Mouse (Mus musculus) liver, embryonic 16.5 days (tissue): Measurements from ENCODE around the gene Sptbn4. TPM values are rescaled to one million over a fixed set of nuclear protein-coding genes. Genes with fewer than 3 reads are reported as not detected.

Experiments used
- ATAC-seq: fragments of 200-750 bp; cut with Nextera tagmentation; 2 replicates; pipeline ENCODE4 v1.8.0; 2017; ENCODE audit warnings: low read depth, mild to moderate bottlenecking, moderate number of reproducible peaks, moderate library complexity
- H3K27ac ChIP-seq: fragments of 300-500 bp; sonication (generic); 2 replicates; pipeline ENCODE4 v1.5.1; 2014; ENCODE audit warnings: mild to moderate bottlenecking, low read length
- H3K27me3 ChIP-seq: fragments of 300-500 bp; sonication (generic); 2 replicates; pipeline ENCODE4 v1.6.1; 2014; ENCODE audit warnings: low read depth, low read length, mixed read lengths; ENCODE audit not compliant: control insufficient read depth, insufficient read depth
- H3K36me3 ChIP-seq: fragments of 300-500 bp; sonication (generic); 2 replicates; pipeline ENCODE4 v1.6.1; 2014; ENCODE audit warnings: mild to moderate bottlenecking; ENCODE audit not compliant: control insufficient read depth, insufficient read depth
- H3K4me1 ChIP-seq: fragments of 300-500 bp; sonication (generic); 2 replicates; pipeline ENCODE4 v1.6.1; 2014; ENCODE audit warnings: low read depth, low read length, mixed read lengths; ENCODE audit not compliant: control insufficient read depth
- H3K4me2 ChIP-seq: fragments of 300-500 bp; sonication (generic); 2 replicates; pipeline ENCODE4 v1.6.1; 2014; ENCODE audit warnings: low read depth, low read length, mixed read lengths
- H3K4me3 ChIP-seq: fragments of 300-500 bp; sonication (generic); 2 replicates; pipeline ENCODE4 v1.5.1; 2014; ENCODE audit warnings: low read depth, mild to moderate bottlenecking, low read length
- H3K9ac ChIP-seq: fragments of 300-500 bp; sonication (generic); 2 replicates; pipeline ENCODE4 v1.6.1; 2014; ENCODE audit warnings: low read depth, low read length
- H3K9me3 ChIP-seq: fragments of 300-500 bp; sonication (generic); replicated peaks from 2 replicates; pipeline ENCODE4 v1.6.1; 2016; ENCODE audit warnings: low read length; ENCODE audit not compliant: control insufficient read depth
- WGBS: fragments of 180-500 bp; shearing (Covaris S2); extraction: QIAGEN DNeasy Blood & Tissue Kit; methylation state at CpG from one replicate; pipeline ENCODE4 v1.1.7; 2014; ENCODE audit not compliant: insufficient replicate concordance; 5-methylcytosine and 5-hydroxymethylcytosine counted together
- polyA plus RNA-seq: library from polyadenylated mRNA; unstranded; fragments of >200 nt; fragmentation: Nextera tagmentation; extraction: Ambion mirVana; gene quantifications from 2 replicates; pipeline ENCODE4 v1.2.1, GENCODE M21; 2015

Gene Sptbn4
- polyA plus RNA-seq, 1 experiment from 2014 or later = 0.02 TPM

GRCm38 (mm10) chr7:27357595-27357978, 89.9 kb downstream of the Sptbn4 start:
- peak overlapping the region; percentile 69 for H3K27ac ChIP-seq
- 3% methylated on average over 3 of the region's 3 CpGs for WGBS
- no peak overlapping the region for H3K9ac ChIP-seq
- H3K4me2 ChIP-seq = peak overlapping the region; percentile 10; the same call in 1 of the 2 replicates
- H3K4me1 ChIP-seq = peaks cover 33% of the 10 kb centered on the region
- H3K4me3 ChIP-seq = peak overlapping the region; percentile 76; the same call in 1 of the 2 replicates
- H3K27me3 ChIP-seq = peaks cover 23% of the 10 kb centered on the region
- no peak for ATAC-seq
- H3K9me3 ChIP-seq = no peaks in the 10 kb centered on the region
- H3K36me3 ChIP-seq = no peaks in the 10 kb centered on the region

- peaks cover 33% of the 10 kb centered on the region for H3K4me1 ChIP-seq
- 3% methylated on average over 27 of the region's 27 CpGs for WGBS
Measured at GRCm38 (mm10) chr7:27356861-27357594, 90.5 kb downstream of the Sptbn4 start, which contains the start of gene Gm20479. Gene Gm20479 (minus strand): TSS chr7:27357419.

GRCm38 (mm10) chr7:27356248-27356647, 91.2 kb downstream of the Sptbn4 start:
- no peaks in the 10 kb centered on the region for H3K9me3 ChIP-seq
- no peaks in the 10 kb centered on the region for H3K36me3 ChIP-seq
- H3K4me3 ChIP-seq = peak overlapping the region; percentile 76
- peak overlapping the region; percentile 85 for H3K4me2 ChIP-seq
- peak overlapping the region; percentile 58 for H3K9ac ChIP-seq
- H3K27me3 ChIP-seq = peaks cover 14% of the 10 kb centered on the region
- WGBS = 1% methylated on average over 16 of the region's 16 CpGs
- ATAC-seq = peak; percentile 5; the same call in 1 of the 2 replicates
- H3K27ac ChIP-seq = peak overlapping the region; percentile 69
- peaks cover 27% of the 10 kb centered on the region for H3K4me1 ChIP-seq

More at GRCm38 (mm10) chr7:27356861-27357594, 90.5 kb downstream of the Sptbn4 start, which contains the start of gene Gm20479:
- Histone ChIP-seq H3K4me2 (peak within 1 kb of the TSS; percentile 85), H3K9me3 (no peaks in the 10 kb centered on the region), H3K36me3 (no peaks in the 10 kb centered on the region), H3K27ac (peak within 1 kb of the TSS; percentile 69), H3K9ac (peak within 1 kb of the TSS; percentile 58), H3K4me3 (peak within 1 kb of the TSS; percentile 76), H3K27me3 (peaks cover 19% of the 10 kb centered on the region)
- no peak for ATAC-seq

- peak within 1 kb of the TSS; percentile 76 for H3K4me3 ChIP-seq
- peak; percentile 95 for ATAC-seq
- H3K4me2 ChIP-seq = peak within 1 kb of the TSS; percentile 85
- H3K9me3 ChIP-seq = no peaks in the 10 kb centered on the region
- peak within 1 kb of the TSS; percentile 85 for H3K27ac ChIP-seq
- WGBS = under 1% methylated on average over 33 of the region's 34 CpGs
- peaks cover 25% of the 10 kb centered on the region for H3K4me1 ChIP-seq
- peak within 1 kb of the TSS; percentile 71 for H3K9ac ChIP-seq
- no peaks in the 10 kb centered on the region for H3K36me3 ChIP-seq
- peaks cover 14% of the 10 kb centered on the region for H3K27me3 ChIP-seq
Measured at GRCm38 (mm10) chr7:27355745-27356240, 91.7 kb downstream of the Sptbn4 start, which contains the start of gene Shkbp1. Gene Shkbp1 (minus strand): TSS chr7:27356019.

- no peaks in the 10 kb centered on the region for H3K9me3 ChIP-seq
- peak overlapping the region; percentile 71 for H3K9ac ChIP-seq
- no peak for ATAC-seq
- H3K27ac ChIP-seq = peak overlapping the region; percentile 85
- 8% methylated on average over 14 of the region's 14 CpGs for WGBS
- H3K4me1 ChIP-seq = peaks cover 25% of the 10 kb centered on the region
- H3K27me3 ChIP-seq = peaks cover 14% of the 10 kb centered on the region
- no peaks in the 10 kb centered on the region for H3K36me3 ChIP-seq
- peak overlapping the region; percentile 76 for H3K4me3 ChIP-seq
- peak overlapping the region; percentile 85 for H3K4me2 ChIP-seq
Measured at GRCm38 (mm10) chr7:27355261-27355660, 92.2 kb downstream of the Sptbn4 start.

GRCm38 (mm10) chr7:27354783-27355182, 92.7 kb downstream of the Sptbn4 start:
- Histone ChIP-seq H3K9ac (peak overlapping the region; percentile 71; the same call in 1 of the 2 replicates), H3K4me3 (peak overlapping the region; percentile 76), H3K4me1 (peaks cover 25% of the 10 kb centered on the region), H3K27ac (peak overlapping the region; percentile 85), H3K27me3 (peaks cover 14% of the 10 kb centered on the region), H3K4me2 (peak overlapping the region; percentile 85), H3K9me3 (no peaks in the 10 kb centered on the region), H3K36me3 (no peaks in the 10 kb centered on the region)
- WGBS = 17% methylated on average over 4 of the region's 4 CpGs
- peak; percentile 37; the same call in 1 of the 2 replicates for ATAC-seq

GRCm38 (mm10) chr7:27354144-27354543, 93.3 kb downstream of the Sptbn4 start:
- Histone ChIP-seq H3K27me3 (peaks cover 14% of the 10 kb centered on the region), H3K4me1 (peaks cover 25% of the 10 kb centered on the region), H3K9ac (no peak overlapping the region), H3K27ac (peak overlapping the region; percentile 85), H3K4me3 (peak overlapping the region; percentile 76), H3K4me2 (peak overlapping the region; percentile 85), H3K9me3 (no peaks in the 10 kb centered on the region), H3K36me3 (no peaks in the 10 kb centered on the region)
- WGBS = 42% methylated on average over 6 of the region's 6 CpGs
- ATAC-seq = 0 out of 2 replicates have a peak, but pooled peaks have one; percentile 19

GRCm38 (mm10) chr7:27345444-27345843, 102.0 kb downstream of the Sptbn4 start:
- H3K27ac ChIP-seq = no peak overlapping the region
- no peak overlapping the region for H3K9ac ChIP-seq
- H3K27me3 ChIP-seq = no peaks in the 10 kb centered on the region
- H3K4me1 ChIP-seq = no peaks in the 10 kb centered on the region
- ATAC-seq = no peak
- H3K9me3 ChIP-seq = no peaks in the 10 kb centered on the region
- H3K36me3 ChIP-seq = 0 out of 2 replicates have a peak, but pooled peaks cover 3% of the 10 kb centered on the region
- WGBS = 38% methylated on average over 6 of the region's 6 CpGs
- no peak overlapping the region for H3K4me3 ChIP-seq
- H3K4me2 ChIP-seq = no peak overlapping the region

- H3K4me3 ChIP-seq = no peak overlapping the region
- H3K4me1 ChIP-seq = no peaks in the 10 kb centered on the region
- H3K27me3 ChIP-seq = peaks cover 25% of the 10 kb centered on the region
- no peak for ATAC-seq
- no peak overlapping the region for H3K27ac ChIP-seq
- H3K9me3 ChIP-seq = no peaks in the 10 kb centered on the region
- H3K9ac ChIP-seq = no peak overlapping the region
- WGBS = 46% methylated on average over 4 of the region's 4 CpGs
- no peak overlapping the region for H3K4me2 ChIP-seq
- 0 out of 2 replicates have a peak, but pooled peaks cover 3% of the 10 kb centered on the region for H3K36me3 ChIP-seq
Measured at GRCm38 (mm10) chr7:27342595-27342994, 104.9 kb downstream of the Sptbn4 start.
